Mouse (Mus musculus): Measurements from ENCODE around the gene Crnkl1. TPM values are rescaled to one million over a fixed set of nuclear protein-coding genes. Genes with fewer than 3 reads are reported as not detected.
A peak's percentile ranks its signal among the peaks of the same experiment; 100 is the strongest.

Gene Crnkl1
- polyA plus RNA-seq, 1 experiment from 2014 or later = 24.1 TPM

GRCm38 (mm10) chr2:145961861-145962260 is 27.0 kb upstream of the Crnkl1 start:
- Histone ChIP-seq H3K4me2 (ENCODE audit: low read depth, low read length) (no peak overlapping the region), H3K4me3 (ENCODE audit: low read depth, low read length) (no peak overlapping the region), H3K27ac (replicated peaks; ENCODE audit: low read depth, low read length) (no peak overlapping the region), H3K27me3 (replicated peaks; ENCODE audit: control insufficient read depth, insufficient read depth, low read length) (no peaks in the 10 kb centered on the region), H3K9ac (ENCODE audit: low read depth, low read length) (no peak overlapping the region), H3K9me3 (ENCODE audit: control insufficient read depth, low read length) (no peaks in the 10 kb centered on the region), H3K36me3 (ENCODE audit: control insufficient read depth, insufficient read depth, low read length) (no peaks in the 10 kb centered on the region), H3K4me1 (ENCODE audit: control insufficient read depth, insufficient read depth, low read length) (no peaks in the 10 kb centered on the region)
- ATAC-seq (ENCODE audit: low read depth) (no peak), DNase-seq (ENCODE audit: low spot score) (no peak)
- 91% methylated on average over 5 of the region's 5 CpGs for WGBS

GRCm38 (mm10) chr2:145958551-145958950 is 23.7 kb upstream of the Crnkl1 start:
- WGBS = 88% methylated on average over 7 of the region's 7 CpGs
- ATAC-seq (ENCODE audit: low read depth) = 0 out of 2 replicates have a peak, but pooled peaks have one; percentile 24
- no peaks in the 10 kb centered on the region for H3K4me1 ChIP-seq (ENCODE audit: control insufficient read depth, insufficient read depth, low read length)
- no peak for DNase-seq (ENCODE audit: low spot score)
- H3K27ac ChIP-seq (replicated peaks; ENCODE audit: low read depth, low read length) = no peak overlapping the region
- no peaks in the 10 kb centered on the region for H3K27me3 ChIP-seq (replicated peaks; ENCODE audit: control insufficient read depth, insufficient read depth, low read length)
- H3K36me3 ChIP-seq (ENCODE audit: control insufficient read depth, insufficient read depth, low read length) = no peaks in the 10 kb centered on the region
- H3K9ac ChIP-seq (ENCODE audit: low read depth, low read length) = no peak overlapping the region
- H3K9me3 ChIP-seq (ENCODE audit: control insufficient read depth, low read length) = no peaks in the 10 kb centered on the region
- H3K4me2 ChIP-seq (ENCODE audit: low read depth, low read length) = no peak overlapping the region
- no peak overlapping the region for H3K4me3 ChIP-seq (ENCODE audit: low read depth, low read length)

GRCm38 (mm10) chr2:145958097-145958496 is 23.3 kb upstream of the Crnkl1 start:
- no peaks in the 10 kb centered on the region for H3K36me3 ChIP-seq (ENCODE audit: control insufficient read depth, insufficient read depth, low read length)
- no peaks in the 10 kb centered on the region for H3K9me3 ChIP-seq (ENCODE audit: control insufficient read depth, low read length)
- no peak for ATAC-seq (ENCODE audit: low read depth)
- H3K27ac ChIP-seq (replicated peaks; ENCODE audit: low read depth, low read length) = no peak overlapping the region
- H3K4me2 ChIP-seq (ENCODE audit: low read depth, low read length) = no peak overlapping the region
- no peak overlapping the region for H3K4me3 ChIP-seq (ENCODE audit: low read depth, low read length)
- 78% methylated on average over 6 of the region's 6 CpGs for WGBS
- H3K4me1 ChIP-seq (ENCODE audit: control insufficient read depth, insufficient read depth, low read length) = no peaks in the 10 kb centered on the region
- DNase-seq (ENCODE audit: low spot score) = no peak
- no peaks in the 10 kb centered on the region for H3K27me3 ChIP-seq (replicated peaks; ENCODE audit: control insufficient read depth, insufficient read depth, low read length)
- H3K9ac ChIP-seq (ENCODE audit: low read depth, low read length) = no peak overlapping the region

- no peaks in the 10 kb centered on the region for H3K9me3 ChIP-seq (ENCODE audit: control insufficient read depth, low read length)
- no peaks in the 10 kb centered on the region; the same call in 1 of the 2 replicates for H3K27me3 ChIP-seq (replicated peaks; ENCODE audit: control insufficient read depth, insufficient read depth, low read length)
- H3K4me2 ChIP-seq (ENCODE audit: low read depth, low read length) = no peak overlapping the region
- ATAC-seq (ENCODE audit: low read depth) = peak; percentile 63; the same call in 1 of the 2 replicates
- H3K4me1 ChIP-seq (ENCODE audit: control insufficient read depth, insufficient read depth, low read length) = no peaks in the 10 kb centered on the region
- H3K36me3 ChIP-seq (ENCODE audit: control insufficient read depth, insufficient read depth, low read length) = no peaks in the 10 kb centered on the region
- DNase-seq (ENCODE audit: low spot score) = peak; percentile 81
- WGBS = 11% methylated on average over 4 of the region's 4 CpGs
- H3K27ac ChIP-seq (replicated peaks; ENCODE audit: low read depth, low read length) = no peak overlapping the region
- H3K9ac ChIP-seq (ENCODE audit: low read depth, low read length) = no peak overlapping the region
- no peak overlapping the region for H3K4me3 ChIP-seq (ENCODE audit: low read depth, low read length)
Observed at GRCm38 (mm10) chr2:145957450-145957849, 22.6 kb upstream of the Crnkl1 start.

- no peak overlapping the region for H3K9ac ChIP-seq (ENCODE audit: low read depth, low read length)
- DNase-seq (ENCODE audit: low spot score) = no peak
- H3K9me3 ChIP-seq (ENCODE audit: control insufficient read depth, low read length) = no peaks in the 10 kb centered on the region
- H3K4me1 ChIP-seq (ENCODE audit: control insufficient read depth, insufficient read depth, low read length) = no peaks in the 10 kb centered on the region
- H3K27me3 ChIP-seq (replicated peaks; ENCODE audit: control insufficient read depth, insufficient read depth, low read length) = no peaks in the 10 kb centered on the region; the same call in 1 of the 2 replicates
- WGBS = 70% methylated on average over 5 of the region's 5 CpGs
- H3K27ac ChIP-seq (replicated peaks; ENCODE audit: low read depth, low read length) = no peak overlapping the region
- H3K4me2 ChIP-seq (ENCODE audit: low read depth, low read length) = no peak overlapping the region
- no peak overlapping the region for H3K4me3 ChIP-seq (ENCODE audit: low read depth, low read length)
- no peak for ATAC-seq (ENCODE audit: low read depth)
- H3K36me3 ChIP-seq (ENCODE audit: control insufficient read depth, insufficient read depth, low read length) = no peaks in the 10 kb centered on the region
Observed at GRCm38 (mm10) chr2:145956318-145956717, 21.5 kb upstream of the Crnkl1 start.

- Histone ChIP-seq H3K4me2 (ENCODE audit: low read depth, low read length) (no peak overlapping the region), H3K4me3 (ENCODE audit: low read depth, low read length) (no peak overlapping the region), H3K36me3 (ENCODE audit: control insufficient read depth, insufficient read depth, low read length) (no peaks in the 10 kb centered on the region), H3K4me1 (ENCODE audit: control insufficient read depth, insufficient read depth, low read length) (no peaks in the 10 kb centered on the region), H3K9me3 (ENCODE audit: control insufficient read depth, low read length) (no peaks in the 10 kb centered on the region), H3K27me3 (replicated peaks; ENCODE audit: control insufficient read depth, insufficient read depth, low read length) (no peaks in the 10 kb centered on the region; the same call in 1 of the 2 replicates), H3K27ac (replicated peaks; ENCODE audit: low read depth, low read length) (no peak overlapping the region), H3K9ac (ENCODE audit: low read depth, low read length) (no peak overlapping the region)
- ATAC-seq (ENCODE audit: low read depth) (no peak), DNase-seq (ENCODE audit: low spot score) (no peak)
- 71% methylated on average over 10 of the region's 10 CpGs for WGBS
Observed at GRCm38 (mm10) chr2:145955844-145956243, 21.0 kb upstream of the Crnkl1 start.

GRCm38 (mm10) chr2:145952726-145953125 is 17.9 kb upstream of the Crnkl1 start:
- 79% methylated on average over 5 of the region's 5 CpGs for WGBS
- no peak for DNase-seq (ENCODE audit: low spot score)

GRCm38 (mm10) chr2:145950239-145950638 is 15.4 kb upstream of the Crnkl1 start:
- Histone ChIP-seq H3K27ac (replicated peaks; ENCODE audit: low read depth, low read length) (no peak overlapping the region), H3K4me3 (ENCODE audit: low read depth, low read length) (no peak overlapping the region), H3K4me2 (ENCODE audit: low read depth, low read length) (no peak overlapping the region), H3K9me3 (ENCODE audit: control insufficient read depth, low read length) (no peaks in the 10 kb centered on the region), H3K36me3 (ENCODE audit: control insufficient read depth, insufficient read depth, low read length) (no peaks in the 10 kb centered on the region), H3K9ac (ENCODE audit: low read depth, low read length) (no peak overlapping the region), H3K27me3 (replicated peaks; ENCODE audit: control insufficient read depth, insufficient read depth, low read length) (peaks cover 4% of the 10 kb centered on the region; the same call in 1 of the 2 replicates), H3K4me1 (ENCODE audit: control insufficient read depth, insufficient read depth, low read length) (no peaks in the 10 kb centered on the region)
- DNase-seq (ENCODE audit: low spot score) = no peak
- ATAC-seq (ENCODE audit: low read depth) = no peak
- 15% methylated on average over 10 of the region's 10 CpGs for WGBS

More at GRCm38 (mm10) chr2:145952726-145953125, 17.9 kb upstream of the Crnkl1 start:
- H3K9me3 ChIP-seq (ENCODE audit: control insufficient read depth, low read length) = no peaks in the 10 kb centered on the region
- no peak overlapping the region for H3K4me2 ChIP-seq (ENCODE audit: low read depth, low read length)
- H3K4me3 ChIP-seq (ENCODE audit: low read depth, low read length) = no peak overlapping the region
- H3K27ac ChIP-seq (replicated peaks; ENCODE audit: low read depth, low read length) = no peak overlapping the region
- no peaks in the 10 kb centered on the region for H3K4me1 ChIP-seq (ENCODE audit: control insufficient read depth, insufficient read depth, low read length)
- no peaks in the 10 kb centered on the region for H3K36me3 ChIP-seq (ENCODE audit: control insufficient read depth, insufficient read depth, low read length)
- peaks cover 4% of the 10 kb centered on the region; the same call in 1 of the 2 replicates for H3K27me3 ChIP-seq (replicated peaks; ENCODE audit: control insufficient read depth, insufficient read depth, low read length)
- H3K9ac ChIP-seq (ENCODE audit: low read depth, low read length) = no peak overlapping the region
- no peak for ATAC-seq (ENCODE audit: low read depth)

- WGBS = 43% methylated on average over 11 of the region's 11 CpGs
- no peaks in the 10 kb centered on the region for H3K36me3 ChIP-seq (ENCODE audit: control insufficient read depth, insufficient read depth, low read length)
- H3K9ac ChIP-seq (ENCODE audit: low read depth, low read length) = no peak overlapping the region
- H3K9me3 ChIP-seq (ENCODE audit: control insufficient read depth, low read length) = no peaks in the 10 kb centered on the region
- no peak for DNase-seq (ENCODE audit: low spot score)
- H3K4me1 ChIP-seq (ENCODE audit: control insufficient read depth, insufficient read depth, low read length) = no peaks in the 10 kb centered on the region
- ATAC-seq (ENCODE audit: low read depth) = no peak
- H3K4me2 ChIP-seq (ENCODE audit: low read depth, low read length) = no peak overlapping the region
- no peak overlapping the region for H3K27ac ChIP-seq (replicated peaks; ENCODE audit: low read depth, low read length)
- H3K4me3 ChIP-seq (ENCODE audit: low read depth, low read length) = no peak overlapping the region
- H3K27me3 ChIP-seq (replicated peaks; ENCODE audit: control insufficient read depth, insufficient read depth, low read length) = peaks cover 4% of the 10 kb centered on the region; the same call in 1 of the 2 replicates
Observed at GRCm38 (mm10) chr2:145949475-145950068, 14.8 kb upstream of the Crnkl1 start.

All from embryonic facial prominence, embryonic 14.5 days (tissue).